Mouse (Mus musculus): Measurements from ENCODE around the gene Strip1. TPM values are rescaled to one million over a fixed set of nuclear protein-coding genes. Genes with fewer than 3 reads are reported as not detected.

Strip1 gene
- total RNA-seq, 2 experiments from 2014 or later, result 18.5 to 26.1 TPM

Other genes starting within 250 kb of the Strip1 start
- gene Kcnc4, start 172.1 kb downstream of the Strip1 start, total RNA-seq (2015), result not detected in 2 replicates
- not detected in 2 replicates for gene Kcnc4, start 172.1 kb downstream of the Strip1 start, total RNA-seq (2017)
- gene Slc6a17, start 113.7 kb downstream of the Strip1 start, total RNA-seq (2015), result not detected in 2 replicates
- not detected in 2 replicates for gene Slc6a17, start 113.7 kb downstream of the Strip1 start, total RNA-seq (2017)
- not detected in 2 replicates for gene Ubl4b, start 76.6 kb downstream of the Strip1 start, total RNA-seq (2015)
- gene Ubl4b, start 76.6 kb downstream of the Strip1 start, total RNA-seq (2017), result not detected in 2 replicates
- gene Alx3, start 36.7 kb downstream of the Strip1 start, total RNA-seq (2015), result not detected in 2 replicates
- gene Alx3, start 36.7 kb downstream of the Strip1 start, total RNA-seq (2017), result not detected in 2 replicates
- not detected in 2 replicates for gene Gm10961, start 372 bp downstream of the Strip1 start, total RNA-seq (2015)
- gene Gm10961, start 372 bp downstream of the Strip1 start, total RNA-seq (2017), result not detected in 2 replicates
- 82.8 and 84.9 TPM in 2 replicates for gene Ahcyl1, start 64.9 kb upstream of the Strip1 start, total RNA-seq (2015)
- gene Ahcyl1, start 64.9 kb upstream of the Strip1 start, total RNA-seq (2017), result 42.3 and 73.4 TPM in 2 replicates
- 2.2 and 4.8 TPM in 2 replicates for gene Csf1, start 128.8 kb upstream of the Strip1 start, total RNA-seq (2015)
- gene Csf1, start 128.8 kb upstream of the Strip1 start, total RNA-seq (2017), result 1.5 and 4.6 TPM in 2 replicates
- gene Eps8l3, start 245.5 kb upstream of the Strip1 start, total RNA-seq (2015), result 0.07 and 0.12 TPM in 2 replicates
- gene Eps8l3, start 245.5 kb upstream of the Strip1 start, total RNA-seq (2017), result not detected in 2 replicates

Measured in megakaryocyte progenitor cell, adult 5-6 weeks (primary cell).